Mouse (Mus musculus) kidney, postnatal 0 days (tissue): ENCODE measurements around the gene Samd4. TPM values are rescaled to one million over a fixed set of nuclear protein-coding genes. Genes with fewer than 3 reads are reported as not detected.
A peak's percentile ranks its signal among the peaks of the same experiment; 100 is the strongest.

ENCODE experiments used
- ATAC-seq: fragments of 200-750 bp; cut with Nextera tagmentation; replicated peaks from 2 replicates; pipeline ENCODE4 v1.8.0; 2017; ENCODE audit warnings: low read depth, moderate number of reproducible peaks, moderate TSS enrichment, moderate library complexity; ENCODE audit not compliant: low FRiP score
- DNase-seq: peaks from one replicate; pipeline ENCODE4 v3.0.0-alpha.2; 2016; ENCODE audit warnings: low spot score
- H3K27ac ChIP-seq: fragments of 300-500 bp; sonication (generic); 2 replicates; pipeline ENCODE4 v1.5.1; 2014; ENCODE audit warnings: mild to moderate bottlenecking
- H3K27me3 ChIP-seq: fragments of 300-500 bp; sonication (generic); 2 replicates; pipeline ENCODE4 v1.6.1; 2014; ENCODE audit warnings: low read length, mixed read lengths; ENCODE audit not compliant: insufficient read depth
- H3K36me3 ChIP-seq: fragments of 300-500 bp; sonication (generic); 2 replicates; pipeline ENCODE4 v1.6.1; 2014; ENCODE audit warnings: low read length, mixed read lengths; ENCODE audit not compliant: insufficient read depth
- H3K4me1 ChIP-seq: fragments of 300-500 bp; sonication (generic); replicated peaks from 2 replicates; pipeline ENCODE4 v1.6.1; 2014; ENCODE audit warnings: antibody characterized with exemption, low read length, mixed read lengths; ENCODE audit not compliant: insufficient read depth
- H3K4me2 ChIP-seq: fragments of 300-500 bp; sonication (generic); 2 replicates; pipeline ENCODE4 v1.6.1; 2014; ENCODE audit warnings: mild to moderate bottlenecking, low read length, moderate library complexity, mixed read lengths
- H3K4me3 ChIP-seq: fragments of 300-500 bp; sonication (generic); replicated peaks from 2 replicates; pipeline ENCODE4 v1.5.1; 2014; ENCODE audit warnings: low read depth, low read length
- H3K9ac ChIP-seq: fragments of 300-500 bp; sonication (generic); 2 replicates; pipeline ENCODE4 v1.6.1; 2014; ENCODE audit warnings: low read depth, low read length
- H3K9me3 ChIP-seq: fragments of 300-500 bp; sonication (generic); replicated peaks from 2 replicates; pipeline ENCODE4 v1.6.1; 2016; ENCODE audit warnings: low read length, inconsistent platforms, mixed read lengths
- CTCF ChIP-seq: IDR thresholded peaks from 2 replicates; pipeline ENCODE4 v1.5.1; 2016; ENCODE audit warnings: antibody characterized with exemption, low read depth, mild to moderate bottlenecking, moderate library complexity
- WGBS: fragments of 180-500 bp; shearing (Covaris S2); extraction: QIAGEN DNeasy Blood & Tissue Kit; methylation state at CpG from one replicate; pipeline ENCODE4 v1.1.7; 2014; 5-methylcytosine and 5-hydroxymethylcytosine counted together
- polyA plus RNA-seq: library from polyadenylated mRNA; unstranded; fragments of >200 nt; fragmentation: Nextera tagmentation; extraction: Ambion mirVana; gene quantifications from 2 replicates; pipeline ENCODE4 v1.2.1, GENCODE M21; 2015

Samd4 gene
- polyA plus RNA-seq, 1 experiment from 2014 or later, result 4.4 TPM

DNA sequence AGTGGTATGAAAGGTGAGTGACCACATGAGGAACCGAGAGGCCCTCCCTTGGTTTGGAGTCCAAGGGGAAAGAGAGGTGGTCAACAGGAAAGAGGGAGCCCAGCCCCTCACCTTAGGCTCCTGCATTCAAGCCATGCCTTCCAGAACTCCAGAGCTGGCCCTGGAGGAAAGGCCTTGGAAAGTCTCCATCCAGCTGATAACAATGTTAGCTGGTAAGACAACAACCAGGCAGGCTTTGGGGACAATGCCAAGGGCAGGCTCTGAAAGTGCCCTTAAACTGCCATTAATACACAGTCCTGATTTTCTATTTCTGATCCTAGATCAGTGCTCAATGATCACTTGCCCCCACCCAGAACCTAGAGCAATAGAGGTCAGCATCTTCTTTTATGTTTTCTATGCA lies 170.4 kb downstream of the Samd4 start:
- no peak overlapping the region for H3K4me3 ChIP-seq
- no peaks in the 10 kb centered on the region for H3K4me1 ChIP-seq
- no peak for DNase-seq
- TF ChIP-seq CTCF, result no peak
- WGBS, result 86% methylated on average over 1 of the region's 1 CpGs
- no peak for ATAC-seq
- H3K9ac ChIP-seq, result no peak overlapping the region
- H3K27me3 ChIP-seq, result no peaks in the 10 kb centered on the region
- no peak overlapping the region for H3K27ac ChIP-seq
- H3K9me3 ChIP-seq, result no peaks in the 10 kb centered on the region
- no peak overlapping the region for H3K4me2 ChIP-seq
- H3K36me3 ChIP-seq, result no peaks in the 10 kb centered on the region

- Histone ChIP-seq H3K36me3 (no peaks in the 10 kb centered on the region), H3K27ac (no peak overlapping the region), H3K4me3 (no peak overlapping the region), H3K4me2 (no peak overlapping the region), H3K27me3 (no peaks in the 10 kb centered on the region), H3K4me1 (no peaks in the 10 kb centered on the region), H3K9ac (no peak overlapping the region), H3K9me3 (no peaks in the 10 kb centered on the region)
- DNase-seq (no peak), ATAC-seq (no peak)
- WGBS, result 94% methylated on average over 5 of the region's 5 CpGs
- TF ChIP-seq CTCF, result no peak
These were observed 171.2 kb downstream of the Samd4 start for GRCm38 (mm10) chr14:47053824-47054223.

DNA sequence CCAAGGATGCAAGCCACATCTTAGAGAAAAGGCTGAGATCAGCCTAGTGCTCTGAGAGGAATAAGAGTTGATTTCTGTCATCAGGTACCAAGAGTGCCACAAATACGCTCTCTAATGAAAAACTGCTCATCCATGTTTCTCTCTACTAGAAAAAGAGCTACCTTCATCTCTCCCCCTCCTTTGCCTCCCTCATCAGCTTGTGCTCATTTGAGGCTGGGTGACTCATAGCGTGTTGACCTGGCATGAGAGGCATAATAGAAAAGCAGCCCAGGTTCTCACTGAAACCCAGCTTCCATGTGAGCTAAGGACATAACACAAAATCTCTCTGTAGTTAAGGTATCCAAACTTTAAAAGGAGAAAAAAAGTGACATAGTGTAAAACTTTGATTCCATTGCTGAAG lies 176.3 kb downstream of the Samd4 start:
- TF ChIP-seq CTCF, result no peak
- Histone ChIP-seq H3K4me3 (no peak overlapping the region), H3K36me3 (no peaks in the 10 kb centered on the region), H3K9ac (no peak overlapping the region), H3K9me3 (no peaks in the 10 kb centered on the region), H3K27me3 (no peaks in the 10 kb centered on the region), H3K4me1 (no peaks in the 10 kb centered on the region), H3K4me2 (no peak overlapping the region), H3K27ac (no peak overlapping the region)
- ATAC-seq (no peak), DNase-seq (no peak)
- WGBS, result 91% methylated on average over 2 of the region's 2 CpGs

- no peaks in the 10 kb centered on the region for H3K36me3 ChIP-seq
- H3K4me1 ChIP-seq, result no peaks in the 10 kb centered on the region
- 51% methylated on average over 5 of the region's 5 CpGs for WGBS
- ATAC-seq, result no peak
- peak; percentile 42 for DNase-seq
- H3K4me3 ChIP-seq, result no peak overlapping the region
- H3K27ac ChIP-seq, result no peak overlapping the region
- no peak overlapping the region for H3K9ac ChIP-seq
- no peaks in the 10 kb centered on the region for H3K9me3 ChIP-seq
- H3K27me3 ChIP-seq, result no peaks in the 10 kb centered on the region
- H3K4me2 ChIP-seq, result no peak overlapping the region
- no peak for TF ChIP-seq CTCF
These were observed 182.4 kb downstream of the Samd4 start for GRCm38 (mm10) chr14:47065067-47065466.

- no peaks in the 10 kb centered on the region for H3K27me3 ChIP-seq
- ATAC-seq (no peak), DNase-seq (peak; percentile 21)
- no peaks in the 10 kb centered on the region for H3K4me1 ChIP-seq
- no peak overlapping the region for H3K9ac ChIP-seq
- TF ChIP-seq CTCF, result no peak
- 64% methylated on average over 5 of the region's 5 CpGs for WGBS
- H3K4me2 ChIP-seq, result no peak overlapping the region
- no peak overlapping the region for H3K4me3 ChIP-seq
- 0 out of 2 replicates have a peak, but pooled peaks cover 2% of the 10 kb centered on the region for H3K36me3 ChIP-seq
- no peak overlapping the region for H3K27ac ChIP-seq
- H3K9me3 ChIP-seq, result no peaks in the 10 kb centered on the region
These were observed 184.2 kb downstream of the Samd4 start for GRCm38 (mm10) chr14:47066901-47067300.

- ATAC-seq, result no peak
- TF ChIP-seq CTCF, result peak; percentile 44; the same call in 1 of the 2 replicates
- H3K9ac ChIP-seq, result no peak overlapping the region
- H3K4me3 ChIP-seq, result no peak overlapping the region
- H3K9me3 ChIP-seq, result no peaks in the 10 kb centered on the region
- WGBS, result 71% methylated on average over 18 of the region's 18 CpGs
- peak; percentile 15 for DNase-seq
- no peaks in the 10 kb centered on the region for H3K4me1 ChIP-seq
- H3K27ac ChIP-seq, result no peak overlapping the region
- no peak overlapping the region for H3K4me2 ChIP-seq
- no peaks in the 10 kb centered on the region for H3K27me3 ChIP-seq
- H3K36me3 ChIP-seq, result 0 out of 2 replicates have a peak, but pooled peaks cover 7% of the 10 kb centered on the region
These were observed 191.5 kb downstream of the Samd4 start for GRCm38 (mm10) chr14:47074045-47074666.
